Mouse (Mus musculus) ovary, postnatal 14 days (tissue): ENCODE measurements around the gene Gm4881.

Experiments used
- DNase-seq: peaks from one replicate; pipeline ENCODE4 v3.0.0; 2022; ENCODE audit warnings: low spot score

The Gm4881 gene

DNA sequence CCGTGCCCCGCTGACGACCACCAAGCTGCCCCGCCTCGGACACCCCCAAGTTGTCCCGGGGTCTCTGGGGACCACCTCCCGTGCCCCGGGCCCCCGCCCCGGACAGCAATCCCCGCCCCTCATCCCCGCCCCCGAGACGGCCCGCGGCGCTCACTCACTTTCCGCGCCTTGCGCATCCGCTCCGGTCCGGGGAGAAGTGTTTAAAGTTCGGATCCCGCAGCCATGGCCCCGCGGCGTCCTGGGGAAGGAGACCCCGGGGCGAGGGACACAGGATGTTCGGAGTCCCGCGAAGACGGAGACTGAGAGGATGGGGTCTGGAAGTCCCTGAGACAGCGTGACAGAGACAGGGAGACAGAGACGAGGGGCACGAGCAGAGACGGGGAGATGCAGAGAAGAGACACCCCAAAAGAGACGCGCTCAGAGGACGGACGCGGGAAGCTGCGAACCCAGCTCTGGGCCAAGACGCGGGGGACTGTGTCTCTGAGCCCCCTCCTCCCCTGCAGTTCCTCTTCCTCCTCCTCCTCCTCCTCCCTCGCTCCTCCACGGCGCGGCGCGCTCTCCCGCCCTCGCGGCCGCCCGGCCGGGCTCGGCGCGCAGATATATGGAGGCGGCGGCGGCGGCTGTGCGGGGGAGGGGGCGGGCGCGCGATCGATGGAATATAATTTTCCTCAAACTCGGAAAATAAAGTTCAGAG lies at the start of gene Gm4881:
Gene Gm4881 (minus strand): TSS at position 238 of the 694 bp plus-strand sequence.
- DNase-seq: no peak

DNA sequence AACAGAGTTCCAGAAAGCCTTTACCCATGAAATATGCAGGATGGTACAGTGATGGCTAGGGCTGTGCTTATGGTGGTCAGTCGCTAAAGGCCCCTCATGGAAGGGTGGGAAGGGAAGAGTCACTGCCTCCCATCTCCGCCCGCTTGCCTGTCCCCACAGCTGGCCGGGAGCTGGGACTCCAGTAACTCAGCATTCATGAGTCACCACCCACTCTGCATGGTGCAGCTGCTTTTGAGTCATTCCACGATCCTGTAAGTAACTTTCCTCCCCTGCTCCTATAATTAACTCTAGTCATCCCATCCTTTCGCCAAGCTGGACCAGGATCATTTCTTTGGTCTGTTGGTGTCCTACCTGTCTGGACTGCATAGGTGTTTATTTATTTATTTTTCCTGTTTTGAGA lies 48.8 kb upstream of the Gm4881 start:
- DNase-seq: no peak

DNA sequence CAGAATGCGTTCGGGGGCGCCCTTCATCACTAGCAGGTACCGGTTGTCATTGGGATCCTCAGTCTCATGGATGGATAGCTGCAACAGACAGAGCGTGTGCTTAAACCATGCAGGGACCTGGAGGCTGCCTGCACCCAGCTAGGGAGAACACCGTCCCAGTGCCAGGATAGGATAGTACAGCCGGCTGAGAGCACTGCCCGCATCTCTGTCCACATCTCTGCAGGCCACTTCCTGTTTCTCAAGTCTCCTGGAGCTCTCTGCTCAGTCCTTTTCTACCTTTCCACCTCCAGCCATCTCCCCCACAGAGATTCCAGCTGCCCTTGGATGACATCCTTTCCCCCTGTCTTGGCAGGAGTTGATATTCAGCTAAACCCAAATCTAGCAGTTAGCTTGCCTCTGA lies 46.2 kb upstream of the Gm4881 start:
- DNase-seq: no peak

DNA sequence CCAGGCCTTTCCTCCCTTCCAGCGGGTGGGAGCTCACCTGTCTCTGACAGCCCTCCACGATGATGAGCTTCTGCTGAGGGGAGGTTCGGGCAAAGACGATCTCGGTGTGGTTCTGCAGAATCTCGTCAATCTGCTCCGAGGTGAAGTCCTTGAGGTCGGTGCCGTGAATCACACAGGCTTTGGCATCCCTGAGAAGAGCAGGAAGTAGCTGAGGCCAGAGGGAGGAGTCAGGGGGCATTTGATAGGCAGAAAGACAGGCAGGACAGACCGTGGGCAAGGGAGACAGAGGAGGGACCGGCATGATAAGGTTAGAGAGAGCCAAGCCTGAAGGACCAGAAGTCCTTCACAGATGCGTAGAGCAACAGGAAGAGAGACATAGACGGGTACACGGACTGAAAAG lies 43.6 kb upstream of the Gm4881 start:
- no peak for DNase-seq

DNA sequence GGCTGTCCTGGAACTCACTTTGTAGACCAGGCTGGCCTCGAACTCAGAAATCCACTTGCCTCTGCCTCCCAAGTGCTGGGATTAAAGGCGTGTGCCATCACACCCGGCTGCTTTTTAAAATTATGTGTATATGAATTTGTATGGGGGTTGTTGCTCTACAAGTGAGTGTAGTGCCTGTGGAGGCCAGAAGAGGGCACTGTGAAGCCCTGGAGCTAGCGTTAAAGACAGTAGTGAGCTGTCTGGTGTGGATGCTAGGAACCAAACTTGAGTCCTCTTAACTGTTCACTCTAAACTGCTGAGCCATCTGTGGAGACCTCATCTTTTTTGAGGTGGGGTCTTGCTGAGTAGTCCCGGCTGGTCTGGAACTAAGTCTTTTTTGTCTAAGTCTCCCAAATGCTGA lies 41.5 kb upstream of the Gm4881 start:
- no peak for DNase-seq

GRCm38 (mm10) chr7:24984307-24984706 lies 40.0 kb upstream of the Gm4881 start:
- DNase-seq: no peak

GRCm38 (mm10) chr7:24983396-24983795 lies 39.1 kb upstream of the Gm4881 start:
- DNase-seq: no peak

- no peak for DNase-seq
Observed at GRCm38 (mm10) chr7:24980439-24980838, 36.1 kb upstream of the Gm4881 start.

DNA sequence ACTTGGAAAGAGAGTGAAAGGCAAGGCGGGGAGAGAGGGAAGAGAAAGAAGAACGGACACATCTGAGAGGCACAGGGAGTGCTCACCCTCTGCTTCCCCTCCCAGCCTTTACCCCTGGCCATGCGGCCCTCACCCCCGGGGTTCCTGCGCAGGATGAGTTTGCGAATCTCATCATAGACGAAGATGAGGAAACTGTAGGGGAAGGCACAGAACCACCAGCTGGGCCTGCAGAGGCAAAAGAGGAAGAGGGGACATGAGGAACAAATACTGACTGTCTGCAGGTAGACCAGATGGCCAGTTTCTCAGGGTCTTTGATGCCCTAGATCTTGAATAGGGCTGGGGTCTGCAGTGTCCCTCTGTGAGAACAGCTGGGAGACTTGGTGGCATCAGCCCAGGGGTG lies 34.5 kb upstream of the Gm4881 start:
- no peak for DNase-seq

GRCm38 (mm10) chr7:24974893-24975595 lies 30.8 kb upstream of the Gm4881 start:
- DNase-seq: peak; percentile 27

GRCm38 (mm10) chr7:24973902-24974301 lies 29.6 kb upstream of the Gm4881 start:
- DNase-seq: no peak

- DNase-seq: no peak
Observed at GRCm38 (mm10) chr7:24973208-24973607, 28.9 kb upstream of the Gm4881 start.

DNA sequence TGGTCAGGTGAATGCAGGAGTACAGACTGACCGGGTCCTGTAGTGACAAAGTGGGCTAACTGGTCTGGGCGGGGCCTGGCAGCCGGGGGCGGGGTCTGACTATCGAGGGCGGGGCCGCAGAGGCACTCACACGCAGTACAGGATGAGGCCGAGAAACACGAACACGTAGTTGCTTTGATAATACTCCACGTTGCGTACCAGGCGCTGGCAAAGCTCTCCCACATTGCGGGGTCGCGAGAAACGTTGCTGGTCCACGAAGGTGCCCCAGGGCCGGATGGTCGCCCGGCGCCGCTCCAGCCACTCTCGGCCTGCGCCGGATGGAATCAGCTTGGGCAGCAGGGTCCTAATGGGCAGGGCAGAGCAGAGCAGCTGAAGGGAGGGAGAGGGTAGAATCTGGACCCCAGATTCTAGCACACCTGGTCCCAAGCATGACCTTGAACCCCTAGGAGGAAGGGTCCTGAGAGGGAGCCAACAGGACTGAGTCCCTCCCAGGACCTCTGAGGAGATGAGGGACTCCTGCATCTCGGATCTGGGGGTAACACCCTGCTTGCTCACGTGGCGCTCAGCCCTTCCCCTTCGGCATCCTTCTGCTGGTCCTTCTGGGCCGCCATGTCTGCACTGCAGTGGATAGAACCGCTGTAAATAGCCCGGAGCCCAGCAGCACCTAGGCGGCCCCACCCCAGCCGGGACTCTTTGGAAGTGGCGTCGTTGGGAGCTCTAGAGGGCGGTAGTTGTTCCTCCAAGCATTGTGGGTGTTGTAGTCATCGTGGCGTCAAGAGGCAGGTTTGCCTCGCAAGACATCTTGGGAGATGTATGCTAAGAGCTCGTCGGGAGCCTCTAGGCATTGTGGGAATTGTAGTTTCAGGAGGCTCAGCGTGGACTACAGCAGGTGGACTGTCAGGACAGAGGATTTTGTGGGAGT lies 27.9 kb upstream of the Gm4881 start, which contains the start of gene Rabac1:
Gene Rabac1 (minus strand): TSS at position 783 of the 922 bp plus-strand sequence.
- DNase-seq: peak; percentile 77

GRCm38 (mm10) chr7:24971261-24971971 lies 27.1 kb upstream of the Gm4881 start:
- no peak for DNase-seq

- no peak for DNase-seq
Observed at GRCm38 (mm10) chr7:24970341-24970740, 26.0 kb upstream of the Gm4881 start.

DNA sequence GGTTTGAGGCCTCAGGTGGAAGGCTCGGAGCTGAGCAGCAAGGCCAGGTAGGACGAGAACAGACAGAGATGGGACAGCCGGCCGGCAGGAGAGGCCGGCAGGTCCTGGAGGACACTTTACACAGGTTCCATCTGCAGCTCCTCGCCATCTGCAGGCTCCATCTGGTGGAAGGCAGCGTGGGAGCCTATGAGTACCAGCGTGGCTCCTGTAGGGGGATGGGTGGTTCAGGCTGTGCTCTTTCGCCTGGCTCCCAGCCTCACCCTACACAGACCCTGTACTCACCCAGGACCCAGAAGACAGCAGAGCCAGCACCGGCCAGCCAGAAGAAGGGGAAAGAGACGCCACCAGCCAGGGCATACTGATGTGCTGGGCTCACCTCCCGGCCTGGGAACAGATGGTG lies 25.5 kb upstream of the Gm4881 start:
- no peak for DNase-seq

DNA sequence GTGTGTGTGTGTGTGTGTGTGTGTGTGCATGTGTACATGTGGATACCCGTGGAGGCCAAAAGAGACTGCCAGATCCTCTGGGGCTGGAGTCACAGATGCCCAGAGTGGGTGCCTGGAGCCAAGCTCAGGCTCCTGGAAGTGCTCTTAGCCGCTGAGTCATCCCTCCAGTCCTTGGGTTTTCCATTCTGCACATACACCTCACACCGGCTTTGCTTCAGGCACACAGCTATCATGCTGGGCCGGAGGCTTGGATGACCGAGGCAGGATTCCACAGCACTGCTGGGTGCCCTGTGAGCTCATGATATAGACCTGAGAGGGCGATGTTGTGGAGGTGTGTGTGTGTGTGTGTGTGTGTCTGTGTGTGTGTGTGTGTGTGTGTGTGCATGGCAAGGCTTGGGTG lies 24.2 kb upstream of the Gm4881 start:
- no peak for DNase-seq

DNA sequence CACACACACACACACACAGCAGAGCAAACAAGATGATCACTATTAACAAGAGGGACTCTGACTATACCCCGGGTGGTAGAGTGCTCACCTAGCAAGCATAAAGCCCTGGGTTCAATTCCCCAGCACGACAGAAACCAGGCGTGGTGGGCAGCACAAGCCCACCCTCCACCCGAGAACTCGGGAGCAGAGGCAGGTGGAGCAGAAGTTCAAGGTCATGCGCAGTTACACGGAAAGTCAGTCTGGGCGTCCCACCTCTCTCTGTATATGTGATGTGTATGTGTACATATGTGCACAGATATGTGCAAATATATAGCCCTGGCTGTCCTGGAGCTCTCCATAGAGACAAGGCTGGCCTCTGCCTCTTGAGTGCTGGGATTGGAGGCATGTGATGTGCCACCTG lies 23.7 kb upstream of the Gm4881 start:
- DNase-seq: no peak

GRCm38 (mm10) chr7:24964897-24965535 lies 20.7 kb upstream of the Gm4881 start:
- peak; percentile 75 for DNase-seq

- no peak for DNase-seq
Observed at GRCm38 (mm10) chr7:24964288-24964687, 20.0 kb upstream of the Gm4881 start.

GRCm38 (mm10) chr7:24955226-24955625 lies 10.9 kb upstream of the Gm4881 start:
- no peak for DNase-seq
